Mouse (Mus musculus) embryonic fibroblast, embryonic 13.5 days (primary cell): ENCODE measurements at regions not wholly inside any gene's neighbourhood (a gene's known extent, or its start where the extent isn't known, plus 50 kb on each side); places are given as distances from the start of the nearest gene placed in this dataset.

Source experiments
- CTCF ChIP-seq: IDR thresholded peaks from 2 replicates; pipeline ENCODE4 v1.5.1; 2011; ENCODE audit warnings: mild to moderate bottlenecking, control low read depth, low read length, moderate library complexity, borderline replicate concordance; ENCODE audit not compliant: insufficient read depth
- POLR2A ChIP-seq: IDR thresholded peaks from 2 replicates; pipeline ENCODE4 v1.6.1; 2011; ENCODE audit warnings: low read depth, mild to moderate bottlenecking, control low read depth, low read length, moderate library complexity

- TF ChIP-seq POLR2A (no peak), CTCF (no peak)
Measured at GRCm38 (mm10) chr5:133045637-133046036, 502.5 kb upstream of the Auts2 start.
